Mouse (Mus musculus) ES-Bruce4 (cell line): ENCODE measurements around the gene Evl. TPM values are rescaled to one million over a fixed set of nuclear protein-coding genes. Genes with fewer than 3 reads are reported as not detected.

Experiments
- H3K27ac ChIP-seq: 2 replicates; pipeline ENCODE4 v1.5.1; 2012; ENCODE audit warnings: low read length, inconsistent platforms; ENCODE audit not compliant: insufficient read depth
- H3K27me3 ChIP-seq: 2 replicates; pipeline ENCODE4 v1.6.1; 2012; ENCODE audit warnings: mild to moderate bottlenecking, low read length, inconsistent platforms; ENCODE audit not compliant: control insufficient read depth, poor library complexity, insufficient read depth, severe bottlenecking
- H3K36me3 ChIP-seq: 2 replicates; pipeline ENCODE4 v1.6.1; 2012; ENCODE audit warnings: inconsistent platforms, mild to moderate bottlenecking, low read length, moderate library complexity; ENCODE audit not compliant: control insufficient read depth, poor library complexity, insufficient read depth, severe bottlenecking
- H3K4me1 ChIP-seq: one replicate; pipeline ENCODE4 v1.8.1; 2011; ENCODE audit warnings: low read length; ENCODE audit not compliant: control insufficient read depth, insufficient read depth
- H3K4me3 ChIP-seq: 2 replicates; pipeline ENCODE4 v1.5.1; 2011; ENCODE audit warnings: low read depth, mild to moderate bottlenecking, low read length
- H3K9ac ChIP-seq: 2 replicates; pipeline ENCODE4 v1.6.1; 2012; ENCODE audit warnings: low read depth, mild to moderate bottlenecking, inconsistent platforms; ENCODE audit not compliant: poor library complexity, severe bottlenecking
- H3K9me3 ChIP-seq: replicated peaks from 2 replicates; pipeline ENCODE4 v1.6.1; 2012; ENCODE audit warnings: mild to moderate bottlenecking, low read length, inconsistent platforms; ENCODE audit not compliant: control insufficient read depth, poor library complexity, insufficient read depth, severe bottlenecking
- CTCF ChIP-seq: IDR thresholded peaks from one replicate; pipeline ENCODE4 v1.8.1; 2011; ENCODE audit warnings: low read depth, low read length
- EP300 ChIP-seq: IDR thresholded peaks from 2 replicates; pipeline ENCODE4 v1.6.1; 2011; ENCODE audit warnings: low read depth, low read length; ENCODE audit not compliant: insufficient read depth
- POLR2A ChIP-seq: IDR thresholded peaks from one replicate; pipeline ENCODE4 v1.8.1; 2011; ENCODE audit warnings: low read length; ENCODE audit not compliant: insufficient read depth
- polyA plus RNA-seq: library from polyadenylated mRNA; stranded (reverse); fragments of >200 nt; gene quantifications from 2 replicates; pipeline ENCODE4 v1.2.4, GENCODE M21; 2011; ENCODE audit warnings: low read depth; ENCODE audit not compliant: missing spikeins, insufficient read depth, insufficient read length

Evl gene
- polyA plus RNA-seq, 1 experiment = 40.5 TPM

- H3K9me3 ChIP-seq = no peaks in the 10 kb centered on the region
- no peak overlapping the region for H3K27ac ChIP-seq
- H3K36me3 ChIP-seq = no peaks in the 10 kb centered on the region
- no peak for TF ChIP-seq CTCF
- TF ChIP-seq POLR2A = no peak
- no peak for TF ChIP-seq EP300
- no peaks in the 10 kb centered on the region for H3K4me1 ChIP-seq
- no peak overlapping the region for H3K9ac ChIP-seq
- H3K4me3 ChIP-seq = no peak overlapping the region
- H3K27me3 ChIP-seq = peaks cover 4% of the 10 kb centered on the region; the same call in 1 of the 2 replicates
These were observed 145.1 kb downstream of the Evl start for GRCm38 (mm10) chr12:108699576-108699975.

GRCm38 (mm10) chr12:108700037-108700436 lies 145.5 kb downstream of the Evl start:
- no peak for TF ChIP-seq EP300
- no peak for TF ChIP-seq POLR2A
- no peak for TF ChIP-seq CTCF
- H3K27ac ChIP-seq = no peak overlapping the region
- H3K4me3 ChIP-seq = no peak overlapping the region
- H3K36me3 ChIP-seq = no peaks in the 10 kb centered on the region
- H3K4me1 ChIP-seq = no peaks in the 10 kb centered on the region
- H3K9ac ChIP-seq = no peak overlapping the region
- H3K9me3 ChIP-seq = no peaks in the 10 kb centered on the region
- peaks cover 4% of the 10 kb centered on the region; the same call in 1 of the 2 replicates for H3K27me3 ChIP-seq

DNA sequence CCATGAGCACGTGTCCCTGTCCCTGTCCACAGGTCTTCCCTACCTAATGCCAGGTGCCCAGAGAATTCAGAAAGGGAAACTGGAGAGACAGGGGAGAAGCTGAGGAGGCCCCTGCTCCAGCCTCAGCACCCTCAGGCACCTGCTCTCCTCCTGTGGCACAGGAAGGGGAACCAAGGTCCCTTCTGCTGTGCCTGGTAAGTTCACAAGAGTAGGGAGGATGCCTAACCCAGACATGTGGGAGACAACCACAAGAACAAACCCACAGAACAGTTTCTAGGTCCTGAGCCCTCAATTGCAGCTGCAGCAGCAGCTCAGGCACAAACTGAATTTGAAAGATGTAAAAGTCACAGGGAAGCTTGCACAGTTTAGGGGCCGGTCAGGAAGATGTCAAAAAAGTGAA lies 146.7 kb downstream of the Evl start:
- Histone ChIP-seq H3K9me3 (no peaks in the 10 kb centered on the region), H3K4me3 (no peak overlapping the region), H3K36me3 (no peaks in the 10 kb centered on the region), H3K9ac (no peak overlapping the region), H3K27me3 (peaks cover 4% of the 10 kb centered on the region; the same call in 1 of the 2 replicates), H3K4me1 (no peaks in the 10 kb centered on the region), H3K27ac (no peak overlapping the region)
- TF ChIP-seq POLR2A = no peak
- no peak for TF ChIP-seq CTCF
- no peak for TF ChIP-seq EP300

GRCm38 (mm10) chr12:108702185-108702584 lies 147.7 kb downstream of the Evl start, which contains the start of gene Degs2:
Gene Degs2 (minus strand): TSS chr12:108702315.
- Histone ChIP-seq H3K4me3 (peak within 1 kb of the TSS; percentile 68), H3K9me3 (no peaks in the 10 kb centered on the region), H3K27ac (no peak within 1 kb of the TSS), H3K4me1 (no peaks in the 10 kb centered on the region), H3K9ac (0 out of 2 replicates have a peak within 1 kb of the TSS, but pooled peaks have one; percentile 10), H3K27me3 (peaks cover 4% of the 10 kb centered on the region; the same call in 1 of the 2 replicates), H3K36me3 (no peaks in the 10 kb centered on the region)
- TF ChIP-seq EP300 = no peak
- peak; percentile 20 for TF ChIP-seq CTCF

GRCm38 (mm10) chr12:108705486-108705885 lies 151.0 kb downstream of the Evl start:
- Histone ChIP-seq H3K27me3 (peaks cover 4% of the 10 kb centered on the region; the same call in 1 of the 2 replicates), H3K4me3 (no peak overlapping the region), H3K9ac (no peak overlapping the region), H3K4me1 (no peaks in the 10 kb centered on the region), H3K36me3 (no peaks in the 10 kb centered on the region), H3K9me3 (no peaks in the 10 kb centered on the region), H3K27ac (no peak overlapping the region)
- TF ChIP-seq EP300 (no peak), CTCF (no peak), POLR2A (no peak)

- Histone ChIP-seq H3K36me3 (no peaks in the 10 kb centered on the region), H3K27me3 (peaks cover 4% of the 10 kb centered on the region; the same call in 1 of the 2 replicates), H3K9me3 (no peaks in the 10 kb centered on the region), H3K4me3 (no peak overlapping the region), H3K9ac (no peak overlapping the region), H3K4me1 (no peaks in the 10 kb centered on the region), H3K27ac (no peak overlapping the region)
- TF ChIP-seq CTCF (peak; percentile 8), POLR2A (no peak)
These were observed 151.6 kb downstream of the Evl start for GRCm38 (mm10) chr12:108706129-108706528.
